Mouse (Mus musculus) adrenal gland, adult 2 months (tissue): ENCODE data around the gene Neurl1b. TPM values are rescaled to one million over a fixed set of nuclear protein-coding genes. Genes with fewer than 3 reads are reported as not detected.
A peak's percentile ranks its signal among the peaks of the same experiment; 100 is the strongest.

Source experiments
- DNase-seq: peaks from one replicate; pipeline ENCODE4 v3.0.0; 2021
- polyA plus RNA-seq: library from polyadenylated mRNA; depleted of rRNA; stranded (reverse); fragments of >200 nt; gene quantifications from 2 replicates; pipeline ENCODE4 v1.2.3, GENCODE M21; 2012
- total RNA-seq, 2 experiments: library from RNA; stranded (reverse); gene quantifications; 2 replicates each; pipeline ENCODE4 v1.2.3; 2021

Neurl1b gene
- total and polyA plus RNA-seq, 3 experiments: 31.7 to 142 (median 48.5) TPM

- no peak for DNase-seq
Measured at GRCm38 (mm10) chr17:26396765-26397164, 17.9 kb upstream of the Neurl1b start.

GRCm38 (mm10) chr17:26397339-26397738 is 17.3 kb upstream of the Neurl1b start:
- peak; percentile 27 for DNase-seq

- DNase-seq: no peak
Measured at GRCm38 (mm10) chr17:26405340-26406100, 9.1 kb upstream of the Neurl1b start.

- no peak for DNase-seq
Measured at GRCm38 (mm10) chr17:26412967-26413366, 1.7 kb upstream of the Neurl1b start.

GRCm38 (mm10) chr17:26414184-26414522 is 476 bp upstream of the Neurl1b start:
- no peak for DNase-seq

GRCm38 (mm10) chr17:26415355-26415865 is 781 bp downstream of the Neurl1b start:
- peak; percentile 45 for DNase-seq

GRCm38 (mm10) chr17:26416141-26416540 is 1.5 kb downstream of the Neurl1b start:
- DNase-seq: peak; percentile 9

- peak; percentile 26 for DNase-seq
Measured at GRCm38 (mm10) chr17:26417770-26418421, 3.3 kb downstream of the Neurl1b start.

GRCm38 (mm10) chr17:26420491-26421247 is 6.0 kb downstream of the Neurl1b start:
- no peak for DNase-seq

- DNase-seq: no peak
Measured at GRCm38 (mm10) chr17:26421561-26421960, 6.9 kb downstream of the Neurl1b start.

- DNase-seq: peak; percentile 84
Measured at GRCm38 (mm10) chr17:26422390-26422789, 7.8 kb downstream of the Neurl1b start.

GRCm38 (mm10) chr17:26423967-26424641 is 9.5 kb downstream of the Neurl1b start:
- peak; percentile 74 for DNase-seq

GRCm38 (mm10) chr17:26424973-26425735 is 10.5 kb downstream of the Neurl1b start:
- peak; percentile 89 for DNase-seq

GRCm38 (mm10) chr17:26433295-26433694 is 18.7 kb downstream of the Neurl1b start:
- no peak for DNase-seq

- DNase-seq: no peak
Measured at GRCm38 (mm10) chr17:26437089-26437815, 22.6 kb downstream of the Neurl1b start.

- no peak for DNase-seq
Measured at GRCm38 (mm10) chr17:26439001-26439400, 24.4 kb downstream of the Neurl1b start.

GRCm38 (mm10) chr17:26441024-26441423 is 26.4 kb downstream of the Neurl1b start:
- peak; percentile 60 for DNase-seq

GRCm38 (mm10) chr17:26442197-26442596 is 27.6 kb downstream of the Neurl1b start:
- no peak for DNase-seq

- DNase-seq: no peak
Measured at GRCm38 (mm10) chr17:26443865-26444264, 29.2 kb downstream of the Neurl1b start.

GRCm38 (mm10) chr17:26449472-26449871 is 34.8 kb downstream of the Neurl1b start:
- DNase-seq: peak; percentile 50
